In genomic region chrX:111374177-111374576, GRCm38 (mm10) we compare ENCODE assay signal across 22 mouse cellular contexts.
"Had no signal": no experiment of that assay in that cellular context is flagged by ENCODE, and none has a peak within 500 bp of the region (broad histone marks: within the 10 kb centered on the region; RNA-seq: fewer than 3 reads in every experiment).

No protein-coding gene starts in this region.

- H3K27me3 ChIP-seq: limb, embryonic 12.5 days; limb, embryonic 15.5 days; lung, embryonic 15.5 days; midbrain, embryonic 13.5 days; neural tube, embryonic 13.5 days had no signal

- H3K36me3 ChIP-seq: limb, embryonic 12.5 days; limb, embryonic 15.5 days; lung, embryonic 15.5 days; midbrain, embryonic 10.5 days; midbrain, embryonic 13.5 days; neural tube, embryonic 13.5 days had no signal

- H3K9me3 ChIP-seq: limb, embryonic 12.5 days; limb, embryonic 15.5 days; lung, embryonic 15.5 days; megakaryocyte, embryonic 14.5 days; midbrain, embryonic 10.5 days; midbrain, embryonic 13.5 days; neural tube, embryonic 13.5 days had no signal

- H3K4me3 ChIP-seq: left cerebral cortex, adult 2 months; limb, embryonic 12.5 days; limb, embryonic 15.5 days; lung, embryonic 15.5 days; megakaryocyte, embryonic 14.5 days; midbrain, embryonic 10.5 days; midbrain, embryonic 13.5 days; myocyte; neural tube, embryonic 13.5 days had no signal

- H3K9ac ChIP-seq: limb, embryonic 12.5 days; limb, embryonic 15.5 days; liver, embryonic 14.5 days; lung, embryonic 15.5 days; midbrain, embryonic 13.5 days; neural tube, embryonic 13.5 days had no signal

- ATAC-seq: midbrain, embryonic 13.5 days; midbrain, embryonic 16.5 days had no signal

- H3K4me2 ChIP-seq: limb, embryonic 12.5 days; limb, embryonic 15.5 days; liver, embryonic 11.5 days; lung, embryonic 15.5 days; midbrain, embryonic 13.5 days; neural tube, embryonic 13.5 days had no signal

- H3K27ac ChIP-seq: left cerebral cortex, adult 2 months; limb, embryonic 12.5 days; limb, embryonic 15.5 days; liver, embryonic 14.5 days; lung, embryonic 15.5 days; midbrain, embryonic 10.5 days; midbrain, embryonic 13.5 days; neural tube, embryonic 13.5 days had no signal

- H3K4me1 ChIP-seq: limb, embryonic 12.5 days; limb, embryonic 15.5 days; lung, embryonic 15.5 days; megakaryocyte, embryonic 14.5 days; midbrain, embryonic 10.5 days; midbrain, embryonic 13.5 days; neural tube, embryonic 13.5 days had no signal

- DNase-seq: kidney, adult 9 months; kidney, postnatal 14 days; kidney, postnatal 4 days; layer of hippocampus, postnatal 36 days; left cerebral cortex, postnatal 4 days; lung, adult 18-20 months; lung, postnatal 10 days; lung, postnatal 36 days; thymus, adult 18-20 months; thymus, postnatal 36 days had no signal
